Mouse (Mus musculus) thymus, postnatal 0 days (tissue): ENCODE results near the gene Slc12a5. TPM values are rescaled to one million over a fixed set of nuclear protein-coding genes. Genes with fewer than 3 reads are reported as not detected.

Experiments used
- DNase-seq: peaks from one replicate; pipeline ENCODE4 v3.0.0-alpha.2; 2015; ENCODE audit warnings: low spot score
- polyA plus RNA-seq: library from polyadenylated mRNA; unstranded; fragments of >200 nt; fragmentation: Nextera tagmentation; extraction: Ambion mirVana; gene quantifications from 2 replicates; pipeline ENCODE4 v1.2.1, GENCODE M21; 2015

Slc12a5 gene
- polyA plus RNA-seq, 1 experiment from 2014 or later = 0.26 TPM

DNA sequence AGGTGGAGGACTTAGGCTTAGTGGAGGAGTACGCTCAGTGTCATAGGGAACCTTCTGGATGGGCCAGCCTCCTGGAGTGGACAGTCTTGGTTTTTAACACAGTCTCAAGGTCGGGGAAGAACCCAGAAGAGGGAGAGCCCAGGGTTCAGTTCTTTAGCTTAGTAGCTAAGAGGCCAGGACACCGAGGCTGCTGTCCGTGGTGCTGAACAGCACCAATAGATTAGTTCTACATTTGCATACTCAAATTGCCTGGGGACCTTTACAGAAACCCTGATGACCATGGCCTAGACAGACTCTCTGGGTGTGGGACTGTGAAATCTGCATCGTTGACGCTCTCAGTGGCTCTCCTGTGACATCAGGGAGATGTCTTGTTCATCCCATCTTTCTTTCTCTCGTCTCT is 19.1 kb downstream of the Slc12a5 start:
- peak; percentile 52 for DNase-seq

DNA sequence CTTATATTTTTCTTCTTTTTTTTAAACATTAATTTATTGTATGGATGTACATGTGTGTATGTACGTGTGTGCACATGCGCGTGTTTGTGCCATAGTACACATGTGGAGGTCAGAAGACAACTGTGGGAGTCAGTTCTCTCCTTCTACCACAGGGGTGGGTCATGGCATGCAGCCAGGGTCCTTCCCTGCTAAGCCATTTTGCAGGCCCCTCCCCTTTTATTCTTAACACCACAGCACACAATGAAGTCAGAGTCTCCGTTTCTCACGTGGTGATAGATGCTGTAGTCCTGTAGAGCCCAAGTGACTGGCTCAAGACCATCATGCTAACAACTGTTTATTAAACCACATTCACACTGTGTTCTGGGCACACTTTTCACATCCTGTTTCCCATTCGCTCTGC is 25.4 kb downstream of the Slc12a5 start:
- no peak for DNase-seq

DNA sequence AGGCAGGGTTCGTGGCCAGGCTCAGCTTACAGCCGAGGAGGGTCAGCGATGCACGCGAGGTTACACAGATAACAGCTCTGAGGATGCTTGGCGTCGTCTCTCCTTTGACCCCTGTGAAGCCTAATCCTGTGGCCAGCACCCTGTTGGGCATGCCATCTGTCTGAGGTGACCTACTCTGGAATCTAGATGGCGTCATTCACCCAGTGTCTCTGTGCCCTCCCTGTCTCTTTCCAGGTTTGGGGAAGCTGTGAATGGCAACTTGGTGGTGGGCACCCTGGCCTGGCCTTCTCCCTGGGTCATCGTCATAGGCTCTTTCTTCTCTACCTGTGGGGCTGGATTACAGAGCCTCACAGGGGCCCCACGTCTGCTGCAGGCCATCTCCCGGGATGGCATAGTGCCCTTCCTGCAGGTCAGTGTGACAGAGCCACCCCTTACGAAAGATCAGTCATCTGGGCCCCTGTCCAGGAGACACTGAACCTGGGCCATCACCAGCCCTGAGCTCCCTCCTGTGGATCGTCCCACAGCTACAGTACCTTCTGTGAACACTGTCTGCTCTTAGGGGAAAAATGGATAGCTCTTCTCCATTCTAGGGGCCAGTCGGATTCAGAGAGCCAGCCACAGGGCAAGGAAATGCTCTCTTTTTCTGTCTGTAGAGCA is 25.9 kb downstream of the Slc12a5 start:
- DNase-seq = no peak

DNA sequence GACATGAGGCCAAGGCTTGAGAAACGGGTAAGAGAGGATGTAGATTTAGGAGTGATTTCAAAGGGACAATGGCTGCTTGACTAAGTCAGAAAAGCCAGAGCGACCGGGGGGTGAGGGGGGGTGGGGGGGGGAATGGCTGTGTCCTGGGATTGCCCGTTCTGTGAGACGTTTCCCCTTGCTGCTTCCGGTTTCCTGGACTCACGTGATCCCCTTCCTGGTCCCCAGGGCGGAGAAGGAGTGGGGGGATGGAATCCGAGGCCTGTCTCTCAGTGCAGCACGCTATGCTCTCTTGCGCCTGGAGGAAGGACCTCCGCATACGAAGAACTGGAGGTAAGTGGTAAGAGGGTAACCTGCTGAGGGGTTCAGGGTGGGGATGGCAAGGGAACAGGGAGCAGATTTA is 28.2 kb downstream of the Slc12a5 start:
- DNase-seq = no peak

DNA sequence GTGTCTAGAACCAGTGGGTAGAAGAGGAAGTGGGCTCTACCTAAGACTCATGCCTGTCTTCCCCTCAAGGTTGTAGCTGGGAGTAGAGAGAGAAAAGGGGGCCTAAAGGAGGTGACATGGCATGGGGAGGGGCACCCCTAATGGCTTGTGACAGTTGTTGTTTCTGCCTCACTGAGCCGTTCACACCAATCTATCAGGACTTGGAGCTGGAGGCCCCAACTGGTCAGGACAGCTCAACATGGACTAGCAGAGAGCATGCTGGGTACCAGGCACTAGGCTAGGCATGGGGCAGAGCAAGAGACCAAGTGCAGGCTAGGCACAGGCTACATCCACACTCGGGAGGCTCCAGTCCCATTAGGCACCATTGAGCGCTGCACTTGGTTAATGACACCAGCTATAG is 30.5 kb downstream of the Slc12a5 start:
- DNase-seq = no peak

DNA sequence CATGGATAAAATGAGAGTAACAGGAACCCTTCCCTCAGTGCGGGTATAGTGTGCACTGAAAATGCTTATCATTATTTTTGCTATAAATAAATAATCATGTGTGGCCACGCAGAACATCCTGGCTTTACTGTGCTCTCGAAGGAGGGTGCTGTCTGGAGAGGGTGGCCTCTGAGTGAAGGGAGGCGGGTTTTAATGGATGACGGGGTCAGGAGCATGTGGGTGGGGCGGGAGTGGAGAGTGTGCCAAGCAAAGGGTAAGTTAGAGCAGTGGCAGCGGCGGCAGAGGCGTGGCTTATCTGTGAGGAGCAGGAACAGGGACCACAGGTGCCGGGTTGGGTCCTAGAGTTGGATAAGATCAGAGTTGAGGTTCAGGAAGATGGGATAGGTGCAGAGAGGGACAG is 31.2 kb downstream of the Slc12a5 start:
- DNase-seq = no peak

DNA sequence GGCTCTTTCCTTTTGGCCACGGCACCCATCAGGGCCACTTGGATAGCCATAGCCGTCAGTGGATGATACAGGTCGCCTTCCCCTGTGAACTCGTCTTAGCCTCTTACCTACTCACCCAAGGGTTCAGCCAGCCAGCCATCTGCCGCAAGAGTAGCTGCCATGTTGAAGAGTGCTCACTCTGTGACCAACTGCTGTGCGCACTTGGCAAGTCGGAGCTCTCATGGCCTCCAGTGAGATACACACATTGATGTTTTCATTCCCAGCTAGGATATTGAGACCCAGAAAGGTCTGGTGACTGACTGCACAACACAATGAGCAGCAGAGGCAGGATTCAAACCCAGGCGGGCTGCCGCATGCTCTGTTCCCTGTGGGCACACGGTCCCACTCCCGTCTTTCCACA is 33.6 kb downstream of the Slc12a5 start:
- DNase-seq = no peak

DNA sequence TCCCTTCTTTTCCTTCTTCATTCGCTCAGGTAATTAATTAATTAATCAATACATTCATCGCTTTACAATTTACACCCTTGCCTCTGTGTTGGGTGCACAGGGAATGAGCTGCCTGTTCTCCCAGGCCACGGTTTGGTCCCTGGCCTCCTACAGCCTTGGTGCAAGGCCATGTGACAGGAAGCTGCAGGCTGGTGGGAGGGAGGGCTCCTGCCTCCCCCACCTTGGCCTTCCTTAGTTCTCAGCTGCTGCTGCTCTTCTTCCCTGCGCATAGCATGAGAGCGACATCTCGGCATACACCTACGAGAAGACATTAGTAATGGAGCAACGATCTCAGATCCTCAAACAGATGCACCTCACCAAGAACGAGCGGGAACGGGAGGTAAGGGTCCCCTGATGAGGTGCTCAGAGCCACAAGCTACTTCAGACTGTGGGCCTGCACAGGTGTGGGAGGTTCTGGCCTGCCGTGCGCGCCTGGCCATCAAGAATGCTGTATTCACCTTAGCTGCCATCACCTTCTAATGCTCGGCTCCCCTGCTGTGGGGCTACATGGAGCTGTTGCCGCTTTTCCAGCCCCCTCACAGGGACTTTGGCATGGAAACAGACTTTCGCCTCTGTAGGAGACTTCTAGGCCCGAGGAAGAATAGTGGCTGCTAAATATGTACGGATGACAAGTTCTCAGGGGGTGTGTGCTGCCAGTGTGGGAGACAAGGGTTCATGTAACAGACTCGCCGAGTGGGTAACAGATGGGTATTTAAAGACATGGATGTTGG is 34.2 kb downstream of the Slc12a5 start:
- no peak for DNase-seq

DNA sequence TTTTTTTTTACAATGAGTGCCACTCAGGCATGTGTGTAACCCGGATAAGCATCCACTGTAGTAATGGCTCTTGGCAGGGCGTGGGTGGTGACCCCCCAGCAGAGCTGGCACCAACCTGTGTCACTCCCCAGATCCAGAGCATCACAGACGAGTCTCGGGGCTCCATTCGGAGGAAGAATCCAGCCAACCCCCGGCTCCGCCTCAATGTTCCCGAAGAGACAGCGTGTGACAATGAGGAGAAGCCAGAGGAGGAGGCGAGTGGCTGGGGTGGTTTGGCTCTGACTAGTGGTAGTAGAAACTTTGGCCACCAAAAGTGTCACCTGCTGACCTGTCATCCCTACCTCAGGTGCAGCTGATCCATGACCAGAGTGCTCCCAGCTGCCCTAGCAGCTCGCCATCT is 35.4 kb downstream of the Slc12a5 start:
- DNase-seq = no peak

DNA sequence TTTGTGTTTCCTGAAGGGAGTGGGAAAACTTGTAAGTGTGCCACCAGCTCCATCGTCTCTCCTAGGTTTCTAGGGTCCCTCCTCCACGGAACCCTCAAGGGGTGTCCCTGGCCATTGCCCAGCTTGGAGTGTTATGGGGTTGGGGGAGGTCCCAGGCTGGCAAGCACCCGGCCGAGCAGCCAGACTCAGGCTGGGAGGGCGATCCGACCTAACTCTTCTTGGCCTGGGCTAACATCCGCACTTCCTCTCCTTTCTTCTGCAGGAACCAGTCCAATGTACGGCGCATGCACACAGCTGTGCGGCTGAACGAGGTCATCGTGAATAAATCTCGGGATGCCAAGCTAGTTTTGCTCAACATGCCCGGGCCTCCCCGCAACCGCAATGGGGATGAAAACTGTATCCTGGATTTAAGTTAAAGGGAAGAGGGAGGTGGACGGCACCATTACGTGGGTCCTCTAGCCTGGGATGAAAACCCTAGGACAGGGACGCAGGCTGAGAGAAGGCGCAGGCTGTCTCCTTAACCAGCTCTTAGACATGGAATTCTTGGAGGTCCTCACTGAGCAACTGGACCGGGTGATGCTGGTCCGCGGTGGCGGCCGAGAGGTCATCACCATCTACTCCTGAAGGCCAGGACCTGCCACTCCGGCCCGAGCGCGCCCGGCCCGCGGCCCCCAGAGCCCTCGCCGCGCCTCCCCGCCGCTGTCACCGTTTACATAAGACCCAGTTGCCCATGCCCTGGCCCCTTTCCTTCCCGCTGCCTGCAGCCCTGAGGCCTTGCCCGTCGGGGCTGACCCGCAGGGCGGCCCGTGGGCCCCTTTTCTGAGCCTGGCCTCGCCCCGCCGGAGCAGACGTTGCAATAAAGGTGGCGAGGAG is 36.5 kb downstream of the Slc12a5 start:
- no peak for DNase-seq

DNA sequence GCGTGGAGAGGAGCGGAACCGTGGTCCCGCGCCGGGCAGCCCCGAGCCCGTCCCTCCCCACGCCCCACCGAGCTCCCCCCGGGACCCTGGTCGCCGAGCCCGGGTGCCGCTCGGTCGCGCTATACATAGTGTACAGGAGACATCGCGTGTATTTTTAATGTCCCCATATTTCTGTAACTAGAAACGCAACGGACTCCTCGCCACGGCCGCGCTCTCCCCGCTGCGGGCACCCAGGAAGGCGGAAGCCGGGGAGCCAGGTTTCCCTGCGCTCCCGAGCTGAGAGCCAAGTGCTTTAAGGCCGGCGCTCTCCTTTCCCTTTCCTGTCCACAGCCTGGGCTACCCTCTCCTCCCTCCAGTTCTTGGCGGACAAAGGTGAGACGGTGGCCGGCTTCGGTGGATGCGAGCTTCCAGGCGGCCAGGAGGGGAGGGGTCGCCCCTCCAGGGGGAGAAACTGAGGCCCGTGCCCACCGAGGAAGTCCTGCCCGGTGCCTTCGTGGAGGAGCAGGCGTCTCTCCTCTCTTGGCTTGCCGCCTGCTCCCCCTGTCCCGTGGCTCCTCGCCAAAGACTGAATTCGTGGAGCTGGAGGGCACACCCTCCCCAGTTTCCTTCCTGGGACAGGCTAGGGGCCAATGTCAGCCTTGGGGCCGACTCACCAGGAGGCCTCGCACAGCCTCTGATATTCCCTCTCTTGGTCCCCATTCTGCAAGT is 37.3 kb downstream of the Slc12a5 start:
- DNase-seq = no peak

DNA sequence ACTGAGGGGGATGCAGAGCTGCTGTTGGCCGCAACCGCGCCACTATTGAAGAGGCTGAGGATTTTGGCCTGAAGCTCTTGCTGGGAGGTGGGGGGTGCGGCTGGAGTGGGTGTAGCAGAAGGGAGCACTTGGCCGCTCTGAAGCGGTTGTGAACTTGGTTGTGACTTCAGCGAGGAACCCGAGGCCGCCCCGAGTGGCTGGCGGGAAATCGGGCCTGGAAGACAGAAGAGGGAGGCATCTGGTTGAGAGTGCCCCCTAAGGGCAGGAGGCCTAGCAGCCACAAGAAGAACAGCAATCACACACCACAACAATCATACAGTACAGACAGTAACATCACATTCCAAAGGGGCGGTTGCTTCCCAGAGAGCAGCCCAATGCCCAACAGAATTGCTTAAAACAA is 41.4 kb downstream of the Slc12a5 start:
- DNase-seq = no peak

DNA sequence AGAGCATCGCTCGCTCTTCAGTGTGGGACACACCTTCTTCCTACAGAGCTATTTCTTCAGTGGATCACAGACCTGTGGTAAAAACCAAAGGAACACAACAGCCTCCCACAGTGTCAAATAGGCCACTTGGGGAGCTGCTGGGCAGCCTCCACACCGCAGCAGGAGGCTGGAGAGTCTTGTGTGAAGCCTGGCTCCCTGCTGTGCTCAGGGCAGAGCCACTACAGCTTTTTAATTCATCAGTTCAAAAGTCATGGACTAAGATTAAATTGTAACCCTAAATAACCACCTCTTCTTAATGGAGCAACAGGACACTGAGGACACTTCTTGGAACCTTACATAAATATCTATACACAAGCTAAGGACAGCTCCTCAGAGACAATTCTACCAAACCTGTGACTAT is 42.5 kb downstream of the Slc12a5 start:
- no peak for DNase-seq

DNA sequence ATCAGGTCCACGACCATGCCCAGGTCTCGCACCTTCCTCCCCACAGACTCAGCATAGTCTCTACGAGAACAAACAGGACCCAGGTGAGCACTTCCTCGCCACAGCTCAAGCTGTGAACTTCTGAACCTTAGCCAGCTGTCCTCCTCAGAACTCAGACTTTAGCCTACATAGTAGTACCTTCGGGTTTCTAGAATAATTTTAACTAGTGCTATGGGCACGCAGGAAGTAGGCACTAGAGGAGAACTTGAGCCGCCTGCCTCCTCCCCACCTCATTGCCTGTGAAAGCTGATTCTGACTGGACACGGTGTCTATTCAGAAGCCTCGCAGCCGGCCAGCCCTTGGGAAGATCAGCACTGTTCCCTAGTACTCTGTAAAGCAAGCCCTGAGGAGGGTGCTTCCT is 43.6 kb downstream of the Slc12a5 start:
- no peak for DNase-seq

DNA sequence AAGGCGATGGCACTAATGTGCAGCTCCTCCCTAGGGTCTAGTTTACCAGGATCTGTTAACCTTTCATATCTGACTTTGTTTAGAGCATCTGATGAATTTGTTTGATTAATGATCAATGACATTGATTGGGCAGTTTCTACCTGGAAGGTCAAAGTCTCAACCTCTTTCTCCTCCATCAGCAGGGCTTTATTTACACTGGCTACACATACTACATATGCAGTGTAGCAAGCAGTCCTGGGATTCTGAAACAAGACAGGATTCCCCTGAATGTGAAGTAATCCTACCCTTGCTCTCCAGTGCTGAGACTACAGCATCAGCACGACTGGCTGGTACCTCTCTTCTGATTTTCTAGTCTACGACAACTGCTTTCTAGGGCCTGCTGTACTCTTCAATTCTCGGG is 46.2 kb downstream of the Slc12a5 start:
- DNase-seq = no peak

DNA sequence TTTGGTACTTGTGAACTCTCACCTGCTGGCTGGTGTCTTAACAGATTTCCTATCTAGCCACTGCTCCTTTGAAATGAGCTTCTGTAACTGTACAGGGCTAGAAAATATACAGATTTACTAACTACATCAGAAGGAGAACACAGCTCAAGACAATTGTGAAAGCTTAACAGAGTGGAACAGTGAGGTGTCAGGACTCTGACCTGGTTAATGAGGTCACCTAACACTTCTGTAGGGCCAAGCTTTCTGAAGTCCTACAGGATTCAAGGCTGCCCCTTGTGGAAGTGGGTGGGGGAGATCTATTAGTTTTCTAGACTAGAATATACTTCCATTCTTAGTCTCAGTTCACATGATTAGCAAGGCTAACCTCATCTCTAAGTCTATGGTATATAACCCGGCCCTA is 47.4 kb downstream of the Slc12a5 start:
- no peak for DNase-seq

DNA sequence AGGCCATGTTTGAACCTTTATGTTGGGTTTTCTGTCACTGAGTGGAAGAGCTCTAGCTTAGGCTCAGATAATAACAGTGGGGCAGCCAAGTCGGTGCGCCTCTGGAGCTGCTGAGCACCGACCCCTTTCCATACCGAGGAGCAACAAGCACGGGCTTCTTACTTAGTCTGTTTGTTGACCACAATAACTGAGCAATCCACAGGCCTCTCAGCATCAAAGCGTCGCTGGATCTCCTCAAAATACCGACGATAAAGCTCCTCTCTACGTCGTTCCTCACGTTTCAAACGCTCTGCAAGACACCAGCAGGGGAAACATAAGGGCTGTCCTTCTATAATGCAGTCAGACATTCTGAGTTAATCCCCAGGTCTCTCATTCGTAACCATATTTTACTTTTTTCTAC is 48.6 kb downstream of the Slc12a5 start:
- no peak for DNase-seq

DNA sequence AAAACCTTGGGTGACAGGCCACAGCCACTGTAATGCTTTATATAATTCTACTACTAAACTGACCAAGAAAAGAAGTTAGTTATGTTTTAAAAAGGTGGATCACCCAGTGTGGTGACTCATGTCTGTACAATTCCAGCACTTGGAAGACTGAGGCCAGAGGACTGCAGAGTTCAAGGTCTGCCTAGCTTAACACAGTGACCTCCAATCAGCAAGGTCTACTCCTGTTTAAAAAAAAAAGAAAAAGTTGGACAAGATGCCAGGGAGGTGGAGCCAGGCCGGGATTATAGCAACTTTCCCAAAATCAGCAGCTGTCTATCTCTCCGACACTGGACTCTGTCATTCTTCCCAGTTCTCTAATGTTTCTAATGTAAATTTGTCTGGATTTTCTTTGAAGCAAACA is 49.0 kb downstream of the Slc12a5 start:
- no peak for DNase-seq

DNA sequence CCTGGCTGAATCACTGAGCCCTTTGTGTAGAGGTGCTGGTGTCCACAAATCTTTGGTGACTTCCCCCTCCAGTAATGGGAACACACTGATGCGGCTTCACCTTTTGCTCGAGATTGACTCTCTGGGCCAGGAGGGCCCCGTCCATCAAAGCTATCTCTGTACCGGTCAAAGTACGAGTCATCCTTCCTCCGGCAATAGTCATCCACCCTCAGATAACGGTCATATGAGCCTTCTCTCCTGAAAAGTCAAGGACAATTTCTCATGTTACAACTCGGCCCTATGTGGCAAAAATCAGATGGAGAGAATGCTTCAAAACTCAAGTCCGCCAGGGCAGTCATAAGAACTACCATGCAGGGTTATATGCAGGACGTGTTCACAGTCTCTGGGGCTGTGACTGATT is 49.7 kb downstream of the Slc12a5 start:
- no peak for DNase-seq

DNA sequence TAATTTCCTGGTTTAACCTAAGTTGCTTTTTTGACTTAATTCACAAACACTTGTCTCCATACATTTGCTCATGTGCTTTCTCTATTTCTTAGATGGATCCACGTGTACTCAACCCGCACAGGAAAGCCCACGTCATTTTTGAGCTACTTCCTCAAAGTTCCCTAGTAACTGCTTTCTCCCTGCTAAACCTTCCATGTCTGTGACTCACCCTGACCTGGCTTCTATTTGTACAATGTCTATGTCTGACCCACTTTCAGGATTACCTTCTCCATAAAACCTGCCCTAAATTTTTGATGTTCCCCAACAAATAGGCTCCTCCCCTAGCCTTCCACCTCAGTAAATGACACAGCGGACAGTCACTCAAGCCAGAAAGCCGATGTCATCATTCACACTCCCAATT is 54.3 kb downstream of the Slc12a5 start:
- DNase-seq = no peak

DNA sequence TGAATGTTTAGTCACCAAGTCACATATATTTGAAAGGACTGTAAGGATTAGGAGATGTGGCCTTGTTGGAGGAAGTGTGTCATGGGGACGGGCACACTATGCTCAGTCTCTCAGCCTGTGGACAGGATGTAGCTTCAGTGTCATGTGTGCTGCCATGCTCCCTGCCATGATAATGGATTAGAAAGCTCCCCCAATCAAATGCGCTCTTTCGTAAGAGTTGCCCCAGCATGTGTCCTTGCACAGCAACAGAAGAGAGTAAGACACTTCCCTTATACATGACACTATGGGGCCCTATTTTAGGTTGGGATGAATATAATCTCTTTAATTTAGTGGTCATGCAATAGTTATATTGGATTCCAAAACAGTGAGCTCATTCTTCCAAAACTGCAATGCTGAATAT is 59.9 kb downstream of the Slc12a5 start:
- no peak for DNase-seq

DNA sequence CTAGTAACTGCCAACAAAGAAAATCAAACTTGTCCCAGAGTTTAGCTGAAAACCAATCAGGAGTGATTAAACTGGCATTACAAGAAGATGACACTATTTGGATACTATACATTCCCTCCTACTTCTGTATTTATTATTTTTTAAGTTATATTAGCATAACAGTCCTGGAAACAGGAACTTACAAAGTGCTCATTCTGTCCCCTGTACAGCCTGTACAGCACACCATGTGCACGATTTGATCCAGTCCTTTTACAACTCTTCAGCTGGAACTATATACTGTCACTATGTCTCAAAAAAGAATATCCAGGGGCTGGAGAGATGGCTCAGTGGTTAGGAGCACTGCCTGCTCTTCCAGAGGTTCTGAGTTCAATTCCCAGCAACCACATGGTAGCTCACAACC is 66.6 kb downstream of the Slc12a5 start:
- no peak for DNase-seq
